ENCODE assay signal across 18 mouse cellular contexts in the genomic region with DNA sequence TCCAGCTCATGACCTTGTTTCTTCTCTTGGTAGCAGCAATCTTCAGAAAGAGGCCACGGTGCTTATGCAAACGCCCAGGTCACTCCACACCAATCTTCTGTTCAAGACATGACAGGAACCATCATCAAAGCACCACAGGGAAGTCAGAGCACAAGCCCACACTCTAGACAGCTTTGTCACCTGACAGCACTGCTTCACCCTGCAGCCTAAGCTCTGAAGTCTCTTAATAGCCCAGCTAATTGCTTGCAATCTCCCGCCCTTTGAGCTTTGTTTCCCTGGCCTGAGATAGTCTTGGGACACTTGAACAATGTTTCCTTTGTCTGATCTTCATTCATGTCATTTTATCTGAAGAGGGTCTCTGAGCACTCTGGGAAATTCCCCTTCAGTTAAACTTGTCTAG.
A peak's percentile ranks its signal among the peaks of the same experiment; 100 is the strongest.
DNase-seq lines count a peak whose midpoint lies in the region; ATAC-seq and TF ChIP-seq lines count a peak whose summit lies in the region.
"Had no signal": no experiment of that assay in that cellular context is flagged by ENCODE, and none has a peak within 500 bp of the region (broad histone marks: within the 10 kb centered on the region; RNA-seq: fewer than 3 reads in every experiment).

No protein-coding gene starts in this region.

- TF ChIP-seq POLR2A in testis, adult 2 months (IDR thresholded peaks at IDR 0.05; ENCODE audit: control insufficient read depth, low read depth, low read length) = no peak

- H3K27me3 ChIP-seq in forebrain, embryonic 11.5 days (ENCODE audit: control insufficient read depth, insufficient read depth, low read length) = no peaks in the 10 kb centered on the region
- H3K27me3 ChIP-seq in forebrain, embryonic 16.5 days (replicated peaks; ENCODE audit: control insufficient read depth, insufficient read depth, low read length) = no peaks in the 10 kb centered on the region
- no peaks in the 10 kb centered on the region for H3K27me3 ChIP-seq in testis, adult 2 months (ENCODE audit: control insufficient read depth, insufficient read depth, low read length)
- H3K27me3 ChIP-seq in intestine, embryonic 15.5 days (replicated peaks) = no peaks in the 10 kb centered on the region
- H3K27me3 ChIP-seq: heart, embryonic 15.5 days; midbrain, embryonic 15.5 days; Patski had no signal

- peak; percentile 51 for DNase-seq in forebrain, embryonic 11.5 days (ENCODE audit: low spot score)
- DNase-seq in testis, postnatal 10 days (ENCODE audit: low spot score) = no peak
- peak; percentile 11 for DNase-seq in testis, postnatal 14 days (ENCODE audit: low spot score)
- no peak for DNase-seq in gastrocnemius, adult 18-20 months (ENCODE audit: low spot score)
- no peak for DNase-seq in layer of hippocampus, adult 9-10 months (ENCODE audit: low spot score)
- DNase-seq: cerebellum, postnatal 10 days; kidney, postnatal 14 days; lung, embryonic 14.5 days had no signal

- no peak overlapping the region for H3K27ac ChIP-seq in forebrain, embryonic 11.5 days (ENCODE audit: low read depth, low read length)
- H3K27ac ChIP-seq in forebrain, embryonic 16.5 days (ENCODE audit: low read length) = no peak overlapping the region
- H3K27ac ChIP-seq in testis, adult 2 months (ENCODE audit: control insufficient read depth, insufficient read depth, low read depth, low read length) = peak overlapping the region; percentile 18; the same call in 1 of the 2 replicates
- H3K27ac ChIP-seq in intestine, embryonic 15.5 days = peak overlapping the region; percentile 71
- H3K27ac ChIP-seq: heart, embryonic 15.5 days; left cerebral cortex, adult 2 months; limb, embryonic 10.5 days; midbrain, embryonic 15.5 days had no signal

- no peak overlapping the region for H3K4me3 ChIP-seq in forebrain, embryonic 11.5 days (ENCODE audit: low read depth, low read length)
- no peak overlapping the region for H3K4me3 ChIP-seq in forebrain, embryonic 16.5 days (replicated peaks; ENCODE audit: low read length)
- H3K4me3 ChIP-seq in testis, adult 2 months (ENCODE audit: control insufficient read depth, low read depth, low read length) = no peak overlapping the region
- H3K4me3 ChIP-seq in intestine, embryonic 15.5 days (replicated peaks) = no peak overlapping the region
- H3K4me3 ChIP-seq: heart, embryonic 15.5 days; left cerebral cortex, adult 2 months; limb, embryonic 10.5 days; midbrain, embryonic 15.5 days had no signal

- peak; percentile 39; the same call in 1 of the 2 replicates for ATAC-seq in forebrain, embryonic 11.5 days (replicated peaks; ENCODE audit: low FRiP score)
- no peak for ATAC-seq in forebrain, embryonic 16.5 days
- ATAC-seq in intestine, embryonic 15.5 days = peak; percentile 89
- ATAC-seq: inflammation-experienced regulatory T-cells, adult 6 months; midbrain, embryonic 15.5 days; Patski had no signal

- WGBS in forebrain, embryonic 11.5 days = 29% methylated on average over 3 of the region's 3 CpGs
- 15% methylated on average over 3 of the region's 3 CpGs for WGBS in forebrain, embryonic 16.5 days
- whole genome bisulfite sequencing in intestine, embryonic 15.5 days = 32% methylated on average over 3 of the region's 3 CpGs

- H3K4me1 ChIP-seq in forebrain, embryonic 11.5 days (replicated peaks; ENCODE audit: control insufficient read depth, insufficient read depth, low read length) = no peaks in the 10 kb centered on the region
- H3K4me1 ChIP-seq in forebrain, embryonic 16.5 days (replicated peaks; ENCODE audit: control insufficient read depth, insufficient read depth, low read length) = no peaks in the 10 kb centered on the region
- no peaks in the 10 kb centered on the region for H3K4me1 ChIP-seq in testis, adult 2 months (ENCODE audit: control insufficient read depth, insufficient read depth, low read length)
- H3K4me1 ChIP-seq in intestine, embryonic 15.5 days (replicated peaks) = 0 out of 2 replicates have a peak, but pooled peaks cover 7% of the 10 kb centered on the region
- H3K4me1 ChIP-seq: limb, embryonic 10.5 days; midbrain, embryonic 15.5 days had no signal

- no peaks in the 10 kb centered on the region for H3K9me3 ChIP-seq in forebrain, embryonic 11.5 days (ENCODE audit: control insufficient read depth, low read length)
- H3K9me3 ChIP-seq in forebrain, embryonic 16.5 days (ENCODE audit: control insufficient read depth, low read length) = no peaks in the 10 kb centered on the region
- no peaks in the 10 kb centered on the region for H3K9me3 ChIP-seq in intestine, embryonic 15.5 days
- H3K9me3 ChIP-seq: heart, embryonic 15.5 days; limb, embryonic 10.5 days; midbrain, embryonic 15.5 days had no signal

- H3K36me3 ChIP-seq in forebrain, embryonic 11.5 days (ENCODE audit: control insufficient read depth, insufficient read depth, low read length) = no peaks in the 10 kb centered on the region
- H3K36me3 ChIP-seq in forebrain, embryonic 16.5 days (ENCODE audit: control insufficient read depth, insufficient read depth) = no peaks in the 10 kb centered on the region
- H3K36me3 ChIP-seq in testis, adult 2 months (ENCODE audit: control insufficient read depth, insufficient read depth, low read length) = no peaks in the 10 kb centered on the region
- H3K36me3 ChIP-seq in intestine, embryonic 15.5 days = no peaks in the 10 kb centered on the region
- H3K36me3 ChIP-seq: heart, embryonic 15.5 days; limb, embryonic 10.5 days; midbrain, embryonic 15.5 days had no signal

- H3K4me2 ChIP-seq in forebrain, embryonic 11.5 days (ENCODE audit: low read depth, low read length, severe bottlenecking) = no peak overlapping the region
- no peak overlapping the region for H3K4me2 ChIP-seq in forebrain, embryonic 16.5 days (ENCODE audit: low read length)
- H3K4me2 ChIP-seq in intestine, embryonic 15.5 days (replicated peaks) = no peak overlapping the region
- H3K4me2 ChIP-seq: heart, embryonic 15.5 days; liver, embryonic 11.5 days; lung, embryonic 14.5 days; midbrain, embryonic 15.5 days had no signal

- TF ChIP-seq CTCF in testis, adult 2 months (IDR thresholded peaks at IDR 0.05; ENCODE audit: control insufficient read depth, insufficient read depth, insufficient replicate concordance, low read depth, low read length) = no peak

- H3K9ac ChIP-seq in forebrain, embryonic 11.5 days (ENCODE audit: low read length) = no peak overlapping the region
- H3K9ac ChIP-seq in forebrain, embryonic 16.5 days (replicated peaks; ENCODE audit: low read depth, low read length) = no peak overlapping the region
- H3K9ac ChIP-seq in intestine, embryonic 15.5 days = no peak overlapping the region
- H3K9ac ChIP-seq: heart, embryonic 15.5 days; lung, embryonic 14.5 days; midbrain, embryonic 15.5 days had no signal

Comparison
In these comparisons a context has a peak if more than half of its experiments do, and no peak if none do; other contexts are left out.
1. DNase-seq: peak in forebrain, embryonic 11.5 days (single experiment) and testis, postnatal 14 days (single experiment); none in testis, postnatal 10 days (single experiment), gastrocnemius, adult 18-20 months (single experiment) and layer of hippocampus, adult 9-10 months (single experiment).
2. H3K27ac ChIP-seq: peak in testis, adult 2 months (single experiment) and intestine, embryonic 15.5 days (single experiment); none in forebrain, embryonic 11.5 days (single experiment) and forebrain, embryonic 16.5 days (single experiment).